Mouse (Mus musculus): ENCODE measurements at regions not wholly inside any gene's neighbourhood (a gene's known extent, or its start where the extent isn't known, plus 50 kb on each side); places are given as distances from the start of the nearest gene placed in this dataset.
A peak's percentile ranks its signal among the peaks of the same experiment; 100 is the strongest.

DNA sequence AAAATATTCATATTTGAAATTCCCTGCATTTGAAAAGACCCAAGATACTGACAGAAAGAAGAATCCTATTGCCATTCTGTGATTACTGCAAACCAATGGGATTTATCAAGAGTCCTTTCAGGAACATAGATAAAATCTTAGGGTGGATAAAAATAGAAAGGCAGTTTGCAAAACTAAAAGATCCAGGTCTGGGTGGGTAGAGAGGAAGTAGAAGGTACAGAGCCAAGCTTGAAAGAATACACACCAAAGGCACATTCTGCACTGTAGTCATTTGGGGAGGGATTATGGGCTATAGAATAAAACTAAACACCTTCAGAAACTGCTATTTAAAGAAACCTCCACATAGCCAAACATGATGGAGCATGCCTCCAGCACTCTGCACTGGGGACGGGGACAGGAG is 288.5 kb upstream of the 4930412O13Rik start:
- no peak for DNase-seq (ENCODE audit: low spot score in 2 of 2)

GRCm38 (mm10) chr2:9593931-9594330 is 287.1 kb upstream of the 4930412O13Rik start:
- no peak for DNase-seq (ENCODE audit: low spot score in 2 of 2)

DNA sequence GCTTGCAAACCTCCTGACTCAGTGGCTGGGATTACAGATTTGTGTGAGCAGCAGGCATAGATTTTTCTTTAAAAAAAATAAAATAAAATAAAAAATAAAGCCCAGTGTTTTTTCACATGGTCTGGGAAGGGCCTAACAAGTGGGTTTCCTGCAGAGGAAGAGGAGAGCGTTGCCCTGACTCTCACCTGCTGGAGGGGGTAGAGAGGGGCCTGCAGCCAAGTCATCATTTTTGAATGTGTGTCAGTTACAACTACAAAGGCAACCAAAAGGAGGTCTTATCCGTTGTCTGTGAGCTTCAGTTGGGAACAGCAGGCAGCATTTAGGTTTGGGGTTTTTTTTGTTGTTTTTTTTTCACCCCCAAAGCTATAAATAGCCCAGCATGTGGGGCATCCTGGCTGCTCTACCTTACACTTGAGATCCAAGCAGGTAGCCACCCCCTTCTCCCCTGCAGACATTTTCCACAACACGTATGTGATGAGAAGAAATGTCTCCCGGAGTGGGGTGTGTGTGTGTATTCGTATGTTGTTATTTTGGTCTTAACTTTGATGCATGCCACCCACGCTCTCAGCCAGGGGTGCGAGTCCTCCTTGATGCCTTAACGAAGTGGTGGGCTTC is 285.7 kb upstream of the 4930412O13Rik start:
- no peak for DNase-seq (ENCODE audit: low spot score in 2 of 2)

DNA sequence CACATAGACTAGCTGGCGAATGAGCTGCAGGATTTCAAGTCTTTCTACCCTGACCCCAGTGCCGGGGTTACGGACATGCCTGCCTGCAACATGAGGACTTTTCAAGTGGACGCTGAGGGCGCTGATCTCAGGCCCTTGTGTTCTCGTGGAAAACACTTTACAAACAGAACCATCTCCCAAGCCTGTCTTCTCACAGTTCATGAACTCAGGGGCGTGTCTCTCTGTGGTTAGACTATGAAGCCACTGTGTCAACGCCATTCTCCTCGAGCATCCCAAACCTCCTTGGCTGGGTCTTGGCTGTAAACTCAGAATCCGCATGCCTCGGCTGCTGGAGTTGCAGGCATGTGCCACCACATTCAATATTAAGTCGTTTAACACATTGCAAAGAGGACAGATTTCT is 284.9 kb upstream of the 4930412O13Rik start:
- no peak for DNase-seq (ENCODE audit: low spot score in 2 of 2)

- no peak for DNase-seq (ENCODE audit: low spot score in 2 of 2)
These were observed 276.1 kb upstream of the 4930412O13Rik start for GRCm38 (mm10) chr2:9604984-9605383.

- no peak for DNase-seq (ENCODE audit: low spot score in 2 of 2)
These were observed 273.5 kb upstream of the 4930412O13Rik start for GRCm38 (mm10) chr2:9607547-9607946.

- no peak for DNase-seq (ENCODE audit: low spot score in 2 of 2)
These were observed 266.6 kb upstream of the 4930412O13Rik start for GRCm38 (mm10) chr2:9614415-9614814.

- no peak for DNase-seq (ENCODE audit: low spot score in 2 of 2)
These were observed 264.8 kb upstream of the 4930412O13Rik start for GRCm38 (mm10) chr2:9616292-9616691.

DNA sequence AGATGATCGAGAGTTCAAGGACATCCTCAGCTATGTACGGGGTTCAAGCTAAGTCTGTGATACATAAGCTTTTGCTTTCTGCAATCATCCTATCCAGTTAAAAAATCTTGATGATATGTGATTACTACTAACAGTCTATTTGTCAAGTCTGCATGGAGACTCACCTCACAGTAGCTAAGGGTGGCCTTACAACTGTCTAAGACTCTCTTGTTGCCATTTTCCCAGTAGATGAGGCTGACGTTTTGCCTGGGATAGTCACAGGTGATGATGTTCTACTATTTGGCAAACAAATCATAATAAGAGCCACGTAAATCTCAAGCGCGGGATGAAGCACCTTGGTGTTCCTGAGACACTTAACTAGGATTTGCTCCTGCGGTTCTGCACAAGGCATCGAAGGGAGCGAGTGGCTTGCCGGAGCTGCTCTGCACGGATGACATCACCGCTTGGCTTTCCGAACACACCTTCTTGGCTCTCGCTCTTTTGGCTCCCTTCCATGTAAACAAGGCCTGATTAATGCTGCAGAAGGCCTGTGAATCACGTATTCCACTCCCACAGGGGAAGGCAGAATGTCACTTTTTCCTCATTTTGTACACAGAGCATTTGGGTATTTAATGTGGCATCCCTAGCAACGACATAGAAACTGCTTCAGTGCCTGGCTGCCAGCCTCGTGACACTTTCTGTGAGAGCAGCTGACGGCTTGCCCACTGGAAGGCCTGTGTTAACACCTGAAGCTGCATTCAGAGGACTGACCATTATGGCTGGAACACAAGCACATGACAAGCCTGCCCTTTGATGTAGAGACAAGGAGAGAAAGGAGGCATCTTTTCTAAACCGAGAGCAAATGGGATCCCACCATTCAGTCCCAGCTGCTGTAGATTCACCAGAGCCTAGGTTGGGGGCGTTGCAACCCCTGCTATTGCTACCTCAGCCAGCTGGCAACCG is 260.5 kb upstream of the 4930412O13Rik start:
- DNase-seq (ENCODE audit: low spot score in 2 of 2) = peak; percentile 56 to 67

DNA sequence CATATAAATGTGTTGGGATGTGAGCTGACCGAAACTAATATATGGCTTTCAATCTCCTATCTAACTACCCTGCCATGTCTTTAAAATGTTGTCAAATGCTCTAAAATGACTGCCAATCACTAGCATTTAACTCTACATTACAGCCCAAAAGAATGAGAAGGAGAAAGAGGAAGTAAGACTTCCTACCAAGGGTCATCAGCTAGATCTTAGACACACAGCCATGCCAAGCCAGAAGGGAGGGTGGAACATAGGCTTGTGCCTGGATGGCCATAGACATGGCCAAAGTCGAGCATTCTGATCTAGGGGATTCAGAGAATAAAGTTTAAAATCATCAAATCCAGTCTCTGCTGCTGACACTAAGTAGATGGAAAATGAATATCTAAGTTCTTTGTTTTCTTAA is 257.4 kb upstream of the 4930412O13Rik start:
- no peak for DNase-seq (ENCODE audit: low spot score in 2 of 2)

DNA sequence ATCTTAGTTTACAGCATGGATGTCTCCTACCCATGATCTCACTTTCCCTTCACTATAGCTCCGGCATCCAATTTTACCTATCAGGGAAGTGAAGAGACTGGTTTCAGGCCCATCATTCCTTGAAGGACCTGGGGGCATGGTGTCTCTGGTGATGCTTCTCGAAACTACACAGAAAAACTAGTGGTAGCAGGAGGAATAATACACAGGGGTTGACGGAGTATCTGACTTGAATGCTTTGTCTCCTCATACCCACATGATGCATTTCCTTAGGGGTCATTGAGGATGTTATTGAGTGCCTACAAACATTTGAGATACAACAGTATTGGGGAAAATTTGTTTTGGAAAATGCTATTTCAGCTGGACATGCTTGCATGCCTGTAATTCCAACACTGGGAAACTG is 253.0 kb upstream of the 4930412O13Rik start:
- DNase-seq (ENCODE audit: low spot score in 2 of 2) = no peak

GRCm38 (mm10) chr2:9632719-9633446 is 248.2 kb upstream of the 4930412O13Rik start:
- no peak for DNase-seq (ENCODE audit: low spot score in 2 of 2)

- no peak for DNase-seq (ENCODE audit: low spot score in 2 of 2)
These were observed 241.8 kb upstream of the 4930412O13Rik start for GRCm38 (mm10) chr2:9639262-9639661.

DNA sequence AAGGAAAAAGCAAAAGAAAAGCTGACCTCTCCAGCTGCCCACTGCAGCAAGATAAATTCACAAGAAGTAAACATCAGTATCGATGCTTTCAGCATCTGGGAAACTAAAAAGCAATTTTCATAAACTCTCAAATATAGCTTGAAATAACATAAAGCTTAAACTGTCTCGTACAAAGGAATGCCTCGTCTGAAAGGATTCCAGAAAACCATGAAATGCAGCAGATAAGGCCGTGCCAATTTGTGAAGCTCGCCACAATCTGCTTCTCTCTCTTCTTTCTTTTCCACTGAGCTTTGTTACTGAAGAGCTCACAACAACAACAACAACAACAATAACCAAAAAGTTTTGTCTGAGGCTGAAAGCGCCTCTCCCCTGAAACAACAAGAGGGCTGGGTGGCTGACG is 239.4 kb upstream of the 4930412O13Rik start:
- DNase-seq (ENCODE audit: low spot score in 2 of 2) = no peak

DNA sequence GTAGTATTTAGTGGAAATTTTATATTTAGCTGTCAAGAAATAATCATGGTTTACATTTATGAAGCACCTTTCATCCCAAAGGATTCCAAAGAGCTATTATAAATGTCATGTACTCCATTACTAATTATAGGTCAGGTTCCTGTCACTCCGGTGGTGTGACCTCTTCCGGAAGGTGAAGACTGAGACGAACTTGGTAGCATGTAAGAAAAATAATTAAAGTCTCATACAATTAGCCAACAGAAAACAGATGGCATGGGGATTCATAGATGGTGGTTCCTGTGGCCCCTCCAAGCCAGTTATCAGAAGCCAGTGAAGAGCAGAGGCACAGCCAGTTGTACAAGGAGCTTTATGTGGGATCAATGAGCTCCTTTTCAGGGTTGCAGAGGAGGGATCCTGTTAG is 238.6 kb upstream of the 4930412O13Rik start:
- no peak for DNase-seq (ENCODE audit: low spot score in 2 of 2)

- no peak for DNase-seq (ENCODE audit: low spot score in 2 of 2)
These were observed 234.6 kb upstream of the 4930412O13Rik start for GRCm38 (mm10) chr2:9646466-9646865.

DNA sequence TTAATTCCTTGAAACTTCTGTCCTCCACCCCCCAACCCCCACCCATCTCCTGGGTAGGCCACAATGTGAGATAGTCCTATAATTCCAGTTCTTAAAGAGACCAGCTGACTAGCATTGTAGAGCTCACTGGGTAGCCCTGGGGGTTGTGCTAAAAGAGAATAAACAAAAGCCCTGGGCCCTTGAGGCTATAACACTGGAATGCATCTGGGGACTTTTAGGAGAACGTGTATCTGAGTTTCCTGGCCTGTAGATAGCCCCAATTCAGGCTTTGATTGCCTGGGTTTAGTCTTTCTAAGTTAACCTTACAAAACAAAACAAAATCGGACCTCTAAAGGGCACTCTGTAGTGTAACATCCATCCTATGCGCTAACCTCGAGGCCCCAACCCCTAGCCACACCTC is 234.1 kb upstream of the 4930412O13Rik start:
- DNase-seq (ENCODE audit: low spot score in 2 of 2) = no peak

- no peak for DNase-seq (ENCODE audit: low spot score in 2 of 2)
These were observed 231.0 kb upstream of the 4930412O13Rik start for GRCm38 (mm10) chr2:9650082-9650481.

DNA sequence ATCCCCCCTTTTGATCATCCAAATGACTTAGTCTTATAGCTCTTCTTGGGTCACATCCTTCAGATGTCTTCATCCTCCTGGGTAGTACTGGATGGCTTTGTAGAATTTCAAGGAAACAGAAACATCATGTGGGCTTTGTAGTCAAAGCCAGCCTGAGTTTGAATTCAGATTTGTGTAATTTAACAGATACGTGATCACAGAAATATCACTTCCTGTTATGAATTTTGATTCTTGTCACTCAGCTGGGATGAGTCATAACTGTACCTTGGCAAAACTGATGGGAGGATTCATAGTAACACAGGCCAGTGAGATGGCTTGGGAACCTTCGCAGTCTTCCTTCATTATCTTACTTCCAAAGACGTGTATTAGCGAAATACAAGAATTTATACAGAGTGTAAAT is 222.2 kb upstream of the 4930412O13Rik start:
- no peak for DNase-seq (ENCODE audit: low spot score in 2 of 2)

DNA sequence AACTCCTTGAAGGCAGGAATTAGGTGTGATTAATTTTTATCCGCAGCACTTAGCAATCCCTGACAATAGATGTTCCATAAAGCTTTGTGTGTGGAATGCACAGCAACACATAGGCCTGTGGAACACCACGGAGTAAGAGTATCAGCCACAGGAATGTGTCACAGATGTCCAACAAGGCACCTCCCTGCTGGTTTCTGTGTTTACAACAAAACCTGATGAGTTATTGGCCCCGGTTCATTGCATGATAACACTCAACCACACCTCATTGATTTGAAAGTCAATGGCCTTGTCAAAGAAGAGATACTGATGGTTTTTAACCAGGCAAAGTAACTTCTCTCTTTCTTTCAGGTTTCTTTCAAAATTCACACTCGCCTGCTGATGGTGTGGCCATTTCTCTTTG is 211.4 kb upstream of the 4930412O13Rik start:
- DNase-seq (ENCODE audit: low spot score in 2 of 2) = no peak

DNA sequence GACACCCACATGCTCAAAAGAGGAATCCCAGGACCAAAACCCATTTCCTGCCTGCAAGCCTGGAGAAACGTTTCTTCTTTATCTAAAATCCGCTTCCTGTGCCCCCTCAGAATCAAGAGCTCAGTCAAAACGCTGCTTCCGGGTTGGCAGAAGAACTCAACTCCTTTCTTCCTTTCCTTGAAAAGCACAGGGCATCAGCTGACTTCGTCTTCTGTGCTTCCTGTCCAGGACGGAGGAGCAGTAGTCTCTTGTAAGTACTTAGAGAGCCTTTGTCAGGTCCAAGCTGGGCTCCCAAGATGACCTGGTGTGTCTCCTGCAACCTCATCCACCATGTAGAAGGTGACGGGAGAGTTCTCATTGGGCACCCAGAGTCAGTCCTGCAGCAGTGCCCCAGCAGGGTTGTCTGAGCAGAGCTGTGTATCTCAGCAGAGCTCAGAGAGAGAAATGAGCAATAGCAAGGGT is 199.3 kb upstream of the 4930412O13Rik start:
- DNase-seq (ENCODE audit: low spot score in 2 of 2) = no peak

GRCm38 (mm10) chr2:9683673-9684210 is 197.3 kb upstream of the 4930412O13Rik start:
- DNase-seq (ENCODE audit: low spot score in 2 of 2) = no peak
